ENCODE assay signal across 15 mouse cellular contexts in genomic region chr4:95075591-95076002, GRCm38 (mm10). TPM values are rescaled to one million over a fixed set of nuclear protein-coding genes. Genes with fewer than 3 reads are reported as not detected.
DNase-seq lines count a peak whose midpoint lies in the region; ATAC-seq lines count a peak whose summit lies in the region.
"Had no signal": no experiment of that assay in that cellular context is flagged by ENCODE, and none has a peak within 500 bp of the region (broad histone marks: within the 10 kb centered on the region; RNA-seq: fewer than 3 reads in every experiment).

No protein-coding gene starts in this region.

- no peaks in the 10 kb centered on the region for H3K9me3 ChIP-seq in kidney, embryonic 16.5 days (ENCODE audit: low read length)
- H3K9me3 ChIP-seq in lung, embryonic 16.5 days (ENCODE audit: control insufficient read depth, low read length): no peaks in the 10 kb centered on the region
- H3K9me3 ChIP-seq: embryonic facial prominence, embryonic 12.5 days; hindbrain, embryonic 15.5 days; midbrain, embryonic 10.5 days had no signal

- H3K4me1 ChIP-seq in kidney, embryonic 16.5 days (ENCODE audit: insufficient read depth, low read length): peaks cover 3% of the 10 kb centered on the region; the same call in 1 of the 2 replicates
- peaks cover 24% of the 10 kb centered on the region for H3K4me1 ChIP-seq in lung, embryonic 16.5 days (replicated peaks; ENCODE audit: control insufficient read depth, insufficient read depth, low read length)
- H3K4me1 ChIP-seq: hindbrain, embryonic 15.5 days had no signal

- ATAC-seq in kidney, embryonic 16.5 days (ENCODE audit: low FRiP score, low TSS enrichment): peak; percentile 41; the same call in 1 of the 2 replicates
- peak; percentile 50 to 57 for ATAC-seq in hematopoietic stem cell, adult 5-6 weeks (replicated peaks in 1 of 2; ENCODE audit: insufficient read depth in 1 of 2, low FRiP score in 2 of 2, low TSS enrichment in 1 of 2, low read depth in 1 of 2, poor library complexity in 2 of 2, severe bottlenecking in 2 of 2)
- ATAC-seq in lung, embryonic 16.5 days (ENCODE audit: low read depth): peak; percentile 60
- ATAC-seq: forebrain, postnatal 0 days had no signal

- no peaks in the 10 kb centered on the region for H3K36me3 ChIP-seq in kidney, embryonic 16.5 days (ENCODE audit: insufficient read depth, low read length)
- H3K36me3 ChIP-seq in lung, embryonic 16.5 days (ENCODE audit: control insufficient read depth, insufficient read depth, low read length): no peaks in the 10 kb centered on the region
- H3K36me3 ChIP-seq: embryonic facial prominence, embryonic 12.5 days; hindbrain, embryonic 15.5 days; midbrain, embryonic 10.5 days had no signal

- DNase-seq in kidney, postnatal 14 days: no peak
- DNase-seq in urinary bladder, adult 2 months (ENCODE audit: low spot score): peak; percentile 43
- DNase-seq in spleen, postnatal 4 days (ENCODE audit: low spot score in 2 of 2): no peak
- no peak for DNase-seq in right cerebral cortex, postnatal 14 days
- no peak for DNase-seq in neural tube, embryonic 10.5 days (ENCODE audit: extremely low spot score, low spot score)
- DNase-seq: adrenal gland, postnatal 36 days; B cell, adult 2 months; cerebellum, adult 8-10 months; forebrain, postnatal 0 days had no signal

- H3K27ac ChIP-seq in kidney, embryonic 16.5 days (ENCODE audit: low read length): peak overlapping the region; percentile 21
- peak overlapping the region; percentile 79 for H3K27ac ChIP-seq in lung, embryonic 16.5 days (ENCODE audit: low read length)
- H3K27ac ChIP-seq: embryonic facial prominence, embryonic 12.5 days; hindbrain, embryonic 15.5 days; midbrain, embryonic 10.5 days had no signal

- no peak overlapping the region for H3K4me3 ChIP-seq in kidney, embryonic 16.5 days (ENCODE audit: low read length)
- H3K4me3 ChIP-seq in lung, embryonic 16.5 days (ENCODE audit: low read length): peak overlapping the region; percentile 6; the same call in 1 of the 2 replicates
- H3K4me3 ChIP-seq: embryonic facial prominence, embryonic 12.5 days; hindbrain, embryonic 15.5 days; midbrain, embryonic 10.5 days had no signal

- no peaks in the 10 kb centered on the region for H3K27me3 ChIP-seq in kidney, embryonic 16.5 days (ENCODE audit: insufficient read depth, low read length)
- H3K27me3 ChIP-seq in lung, embryonic 16.5 days (ENCODE audit: control insufficient read depth, insufficient read depth, low read depth, low read length): no peaks in the 10 kb centered on the region
- H3K27me3 ChIP-seq: embryonic facial prominence, embryonic 12.5 days; hindbrain, embryonic 15.5 days had no signal

- WGBS in kidney, embryonic 16.5 days: 81% methylated on average over 17 of the region's 17 CpGs
- WGBS in lung, embryonic 16.5 days: 71% methylated on average over 17 of the region's 17 CpGs

- H3K9ac ChIP-seq in kidney, embryonic 16.5 days (replicated peaks; ENCODE audit: low read length): no peak overlapping the region
- no peak overlapping the region for H3K9ac ChIP-seq in lung, embryonic 16.5 days (ENCODE audit: low read length)
- H3K9ac ChIP-seq: embryonic facial prominence, embryonic 12.5 days; forebrain, postnatal 0 days; hindbrain, embryonic 15.5 days had no signal

- H3K4me2 ChIP-seq in kidney, embryonic 16.5 days (replicated peaks; ENCODE audit: low read depth, low read length): 0 out of 2 replicates have a peak overlapping the region, but pooled peaks have one; percentile 10
- H3K4me2 ChIP-seq in lung, embryonic 16.5 days (ENCODE audit: low read depth, low read length): no peak overlapping the region
- H3K4me2 ChIP-seq: embryonic facial prominence, embryonic 12.5 days; hindbrain, embryonic 15.5 days had no signal

RNA-seq across cellular contexts. Expression of gene Jun, which starts 23.6 kb away (rescaled TPM):
- polyA plus RNA-seq in kidney, embryonic 16.5 days (2015; fragmentation: Nextera tagmentation; extraction: Ambion mirVana): 71.9 and 73.0 TPM in 2 replicates
- 405 and 467 TPM in 2 replicates for total RNA-seq in hematopoietic stem cell, adult 5-6 weeks (2017)
- polyA plus RNA-seq in lung, embryonic 16.5 days (2015; fragmentation: Nextera tagmentation; extraction: Ambion mirVana): 110 and 119 TPM in 2 replicates
- 32.3 and 39.6 TPM in 2 replicates for polyA plus RNA-seq in urinary bladder, adult 2 months (2012; rRNA removed)
